Mouse (Mus musculus) mouse embryonic stem cell (cell line): ENCODE data around the gene Aff4.
"Not testable (repeated sequence)": the region's sequence is repeated elsewhere in the genome, so short reads cannot be mapped to it uniquely, and the experiment has no call there.

Experiments
- in situ Hi-C, 2 experiments: fragments of 300-500 bp; cut with MboI; formaldehyde crosslinking; loops; 1 replicate in 1 of 2; 3 replicates in 1 of 2; pipeline ENCODE4 v1.14.3; 2019 to 2020; ENCODE audit warnings: low sequenced_read_pairs in 2 of 2, low pct_unique_long_range_greater_than_20kb in 1 of 2, mixed read lengths in 1 of 2; ENCODE audit not compliant: unreplicated experiment in 1 of 2

The Aff4 gene

GRCm38 (mm10) chr11:53335505-53336181 is 15.0 kb upstream of the Aff4 start:
- in situ Hi-C loops: no loop called here

GRCm38 (mm10) chr11:53336182-53336571 is 14.5 kb upstream of the Aff4 start:
- in situ Hi-C loops: no loop called here

- in situ Hi-C loops: no loop called here
Measured at GRCm38 (mm10) chr11:53336924-53337323, 13.7 kb upstream of the Aff4 start.

GRCm38 (mm10) chr11:53337684-53338083 is 12.9 kb upstream of the Aff4 start:
- in situ Hi-C loops: no loop called here

- in situ Hi-C loops: not testable (repeated sequence)
Measured at GRCm38 (mm10) chr11:53341019-53341418, 9.6 kb upstream of the Aff4 start.

- in situ Hi-C loops: no loop called here
Measured at GRCm38 (mm10) chr11:53342711-53343110, 7.9 kb upstream of the Aff4 start.

GRCm38 (mm10) chr11:53345328-53345727 is 5.3 kb upstream of the Aff4 start:
- in situ Hi-C loops: no loop called here

GRCm38 (mm10) chr11:53345738-53346137 is 4.9 kb upstream of the Aff4 start:
- in situ Hi-C loops: no loop called here

GRCm38 (mm10) chr11:53351224-53351942 is 750 bp downstream of the Aff4 start:
- in situ Hi-C loops: no loop called here

- in situ Hi-C loops: no loop called here
Measured at GRCm38 (mm10) chr11:53351943-53352590, 1.4 kb downstream of the Aff4 start.

GRCm38 (mm10) chr11:53358504-53359155 is 8.0 kb downstream of the Aff4 start:
- in situ Hi-C loops: no loop called here

- in situ Hi-C loops: no loop called here
Measured at GRCm38 (mm10) chr11:53367032-53367431, 16.4 kb downstream of the Aff4 start.

- in situ Hi-C loops: no loop called here
Measured at GRCm38 (mm10) chr11:53378918-53379317, 28.3 kb downstream of the Aff4 start.

GRCm38 (mm10) chr11:53383758-53384428 is 33.3 kb downstream of the Aff4 start:
- in situ Hi-C loops: no loop called here

GRCm38 (mm10) chr11:53393856-53394255 is 43.2 kb downstream of the Aff4 start:
- in situ Hi-C loops: no loop called here

GRCm38 (mm10) chr11:53403638-53404037 is 53.0 kb downstream of the Aff4 start:
- in situ Hi-C loops: no loop called here

GRCm38 (mm10) chr11:53411738-53412137 is 61.1 kb downstream of the Aff4 start:
- in situ Hi-C loops: no loop called here

- in situ Hi-C loops: no loop called here
Measured at GRCm38 (mm10) chr11:53413871-53414270, 63.2 kb downstream of the Aff4 start.

GRCm38 (mm10) chr11:53418048-53418447 is 67.4 kb downstream of the Aff4 start:
- in situ Hi-C loops: no loop called here
